26 mouse cellular contexts compared by ENCODE assay signal in genomic region chr9:116829929-116830328, GRCm38 (mm10).
"Had no signal": no experiment of that assay in that cellular context is flagged by ENCODE, and none has a peak within 500 bp of the region (broad histone marks: within the 10 kb centered on the region; RNA-seq: fewer than 3 reads in every experiment).

No protein-coding gene starts in this region.

- H3K36me3 ChIP-seq: heart, embryonic 12.5 days; hindbrain, embryonic 10.5 days; hindbrain, embryonic 12.5 days; kidney, embryonic 15.5 days; limb, embryonic 12.5 days had no signal

- ATAC-seq: hindbrain, embryonic 16.5 days; inflammation-experienced regulatory T-cells, adult 6 months; intestine, embryonic 16.5 days had no signal

- H3K4me3 ChIP-seq: gastrocnemius, adult 2 months; heart, adult 2 months; heart, embryonic 12.5 days; hindbrain, embryonic 10.5 days; hindbrain, embryonic 12.5 days; kidney, embryonic 15.5 days; limb, embryonic 12.5 days had no signal

- H3K4me1 ChIP-seq: hindbrain, embryonic 10.5 days had no signal

- H3K9me3 ChIP-seq: heart, embryonic 12.5 days; hindbrain, embryonic 10.5 days; hindbrain, embryonic 12.5 days; kidney, embryonic 15.5 days; limb, embryonic 12.5 days had no signal

- H3K27me3 ChIP-seq: heart, embryonic 12.5 days; hindbrain, embryonic 12.5 days; kidney, embryonic 15.5 days; limb, embryonic 12.5 days had no signal

- H3K27ac ChIP-seq: gastrocnemius, adult 2 months; heart, adult 2 months; hindbrain, embryonic 10.5 days; hindbrain, embryonic 12.5 days; hindbrain, embryonic 14.5 days; kidney, embryonic 15.5 days; kidney, postnatal 0 days; limb, embryonic 12.5 days had no signal

- H3K4me2 ChIP-seq: heart, embryonic 12.5 days; hindbrain, embryonic 12.5 days; hindbrain, embryonic 14.5 days; kidney, embryonic 15.5 days; limb, embryonic 12.5 days; liver, embryonic 11.5 days had no signal

- H3K9ac ChIP-seq: heart, embryonic 12.5 days; hindbrain, embryonic 12.5 days; hindbrain, embryonic 14.5 days; kidney, embryonic 15.5 days; limb, embryonic 12.5 days had no signal

- DNase-seq: gastrocnemius, adult 2 months; gastrocnemius, postnatal 10 days; gastrocnemius, postnatal 25 days; heart, adult 2 months; heart, postnatal 10 days; heart, postnatal 4 days; kidney, adult 11 months; kidney, adult 2 months; kidney, adult 9 months; kidney, postnatal 14 days; kidney, postnatal 36 days; layer of hippocampus, adult 9-11 months; layer of hippocampus, postnatal 36 days; left cerebral cortex, postnatal 4 days; liver had no signal
